Mouse (Mus musculus) bone marrow macrophage, adult 2 months (primary cell): ENCODE data around the gene Grik4. TPM values are rescaled to one million over a fixed set of nuclear protein-coding genes. Genes with fewer than 3 reads are reported as not detected.

Experiments
- H3K27ac ChIP-seq: 2 replicates; pipeline ENCODE4 v1.5.1; 2012; ENCODE audit warnings: low read depth, low read length; ENCODE audit not compliant: insufficient read depth
- H3K4me1 ChIP-seq: 2 replicates; pipeline ENCODE4 v1.6.1; 2012; ENCODE audit warnings: low read length; ENCODE audit not compliant: control insufficient read depth, insufficient read depth
- H3K4me3 ChIP-seq: 2 replicates; pipeline ENCODE4 v1.5.1; 2012; ENCODE audit warnings: mild to moderate bottlenecking, low read length, moderate library complexity; ENCODE audit not compliant: insufficient read depth
- CTCF ChIP-seq: IDR thresholded peaks from 2 replicates; pipeline ENCODE4 v1.5.1; 2012; ENCODE audit warnings: low read depth, mild to moderate bottlenecking, low read length, moderate library complexity
- POLR2A ChIP-seq: IDR thresholded peaks from 2 replicates; pipeline ENCODE4 v1.6.1; 2012; ENCODE audit warnings: mild to moderate bottlenecking, low read depth, low read length, borderline replicate concordance
- polyA plus RNA-seq: library from polyadenylated mRNA; stranded (reverse); fragments of >200 nt; gene quantifications from 2 replicates; pipeline ENCODE4 v1.2.4, GENCODE M21; 2012; ENCODE audit not compliant: missing spikeins, insufficient read depth, insufficient read length

Gene Grik4
- polyA plus RNA-seq, 1 experiment: 0.12 TPM

GRCm38 (mm10) chr9:42913201-42913600 is 31.1 kb downstream of the Grik4 start:
- TF ChIP-seq POLR2A: no peak
- no peak for TF ChIP-seq CTCF

GRCm38 (mm10) chr9:42908657-42909313 is 35.5 kb downstream of the Grik4 start:
- TF ChIP-seq CTCF: no peak
- Histone ChIP-seq H3K27ac (no peak overlapping the region), H3K4me3 (no peak overlapping the region), H3K4me1 (peaks cover 3% of the 10 kb centered on the region)

More at GRCm38 (mm10) chr9:42913201-42913600, 31.1 kb downstream of the Grik4 start:
- no peak overlapping the region for H3K4me3 ChIP-seq
- peaks cover 3% of the 10 kb centered on the region for H3K4me1 ChIP-seq
- no peak overlapping the region for H3K27ac ChIP-seq

GRCm38 (mm10) chr9:42906995-42907394 is 37.3 kb downstream of the Grik4 start:
- no peak overlapping the region for H3K4me3 ChIP-seq
- peaks cover 3% of the 10 kb centered on the region for H3K4me1 ChIP-seq
- no peak for TF ChIP-seq POLR2A
- no peak overlapping the region for H3K27ac ChIP-seq

GRCm38 (mm10) chr9:42898091-42898591 is 46.2 kb downstream of the Grik4 start:
- Histone ChIP-seq H3K4me3 (no peak overlapping the region), H3K27ac (no peak overlapping the region)
- TF ChIP-seq POLR2A (no peak), CTCF (no peak)

GRCm38 (mm10) chr9:42897361-42898051 is 46.8 kb downstream of the Grik4 start:
- peak overlapping the region; percentile 10 for H3K4me3 ChIP-seq
- H3K27ac ChIP-seq: no peak overlapping the region
- TF ChIP-seq CTCF (no peak), POLR2A (no peak)
- H3K4me1 ChIP-seq: no peaks in the 10 kb centered on the region

More at GRCm38 (mm10) chr9:42898091-42898591, 46.2 kb downstream of the Grik4 start:
- no peaks in the 10 kb centered on the region for H3K4me1 ChIP-seq

- H3K27ac ChIP-seq: no peak overlapping the region
- no peaks in the 10 kb centered on the region for H3K4me1 ChIP-seq
- no peak for TF ChIP-seq CTCF
- no peak for TF ChIP-seq POLR2A
- no peak overlapping the region for H3K4me3 ChIP-seq
These were observed 47.7 kb downstream of the Grik4 start for GRCm38 (mm10) chr9:42896421-42897210.

- Histone ChIP-seq H3K4me3 (no peak overlapping the region), H3K4me1 (no peaks in the 10 kb centered on the region)
- TF ChIP-seq POLR2A (no peak), CTCF (no peak)
These were observed 51.5 kb downstream of the Grik4 start for GRCm38 (mm10) chr9:42892765-42893164.

DNA sequence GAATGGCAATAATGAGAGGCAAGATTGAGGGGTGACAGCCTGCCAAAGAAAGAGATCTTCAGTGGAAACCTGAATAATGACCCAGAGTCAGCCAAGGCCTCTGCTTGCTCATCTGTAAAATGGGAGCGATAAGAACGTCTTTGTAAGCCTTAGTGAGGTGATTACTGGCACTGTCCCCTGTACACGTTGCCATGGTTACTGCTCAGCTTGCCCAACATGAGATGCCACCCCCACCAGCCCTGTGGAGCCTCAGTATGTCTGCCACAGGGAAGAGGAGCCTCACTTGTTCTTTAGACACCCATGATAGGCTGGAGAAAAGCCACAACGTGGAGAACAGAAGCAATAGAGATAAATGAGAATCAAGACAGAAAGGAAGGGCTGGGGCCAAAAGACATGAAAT is 56.4 kb downstream of the Grik4 start:
- no peak overlapping the region for H3K27ac ChIP-seq
- no peaks in the 10 kb centered on the region for H3K4me1 ChIP-seq
- TF ChIP-seq CTCF: no peak
- no peak for TF ChIP-seq POLR2A
- H3K4me3 ChIP-seq: no peak overlapping the region

More at GRCm38 (mm10) chr9:42892765-42893164, 51.5 kb downstream of the Grik4 start:
- H3K27ac ChIP-seq: no peak overlapping the region

DNA sequence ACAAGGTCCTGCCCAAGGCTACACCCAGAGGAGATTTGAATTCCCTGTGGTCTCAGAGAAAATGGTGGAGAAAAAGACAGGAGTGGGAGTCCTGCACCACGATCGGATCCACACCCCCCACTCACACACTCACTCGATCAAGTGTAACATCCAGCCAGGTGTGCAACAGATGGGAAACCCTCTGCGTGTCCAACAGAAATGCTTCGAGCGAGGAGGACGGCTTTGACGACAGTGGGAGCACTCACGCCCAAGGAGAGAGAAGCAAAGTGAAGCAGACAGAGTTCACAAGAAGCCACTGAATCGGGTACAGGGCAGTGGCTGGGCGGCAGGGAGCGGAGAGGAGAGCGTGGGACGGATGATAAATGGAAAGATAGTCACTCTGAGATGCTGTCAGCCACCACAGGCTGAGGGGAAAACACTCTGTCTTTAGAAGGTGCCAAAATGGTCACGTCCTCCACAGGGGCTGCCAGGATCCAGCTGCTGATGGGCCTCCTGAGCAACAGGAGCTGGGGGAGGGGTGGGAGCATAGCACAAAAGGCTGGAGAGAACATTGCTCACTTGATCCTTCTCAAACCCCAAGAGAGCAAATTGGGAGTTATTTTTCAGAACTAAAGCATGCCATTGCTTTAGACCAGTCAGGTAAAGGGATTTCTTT is 58.1 kb downstream of the Grik4 start:
- no peaks in the 10 kb centered on the region for H3K4me1 ChIP-seq
- H3K27ac ChIP-seq: no peak overlapping the region
- TF ChIP-seq POLR2A (no peak), CTCF (no peak)
- H3K4me3 ChIP-seq: no peak overlapping the region

DNA sequence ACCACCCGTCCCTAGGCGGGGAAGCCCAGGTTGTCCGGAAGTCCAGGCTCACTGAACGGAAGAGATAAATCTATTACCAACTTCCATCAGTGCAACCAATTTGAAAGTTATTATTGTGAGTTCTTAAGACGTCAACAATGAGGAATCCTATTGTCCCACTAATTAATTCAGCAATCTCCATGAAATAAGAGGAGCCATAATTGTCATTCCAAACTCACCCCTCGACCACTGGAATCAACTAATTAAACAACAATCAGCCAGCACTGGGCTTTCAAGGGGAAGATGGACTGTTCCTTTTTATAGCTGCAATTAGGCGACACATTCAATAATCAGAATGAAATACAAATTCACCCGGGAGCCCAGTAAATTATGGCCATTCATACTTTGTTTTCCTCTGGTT is 58.7 kb downstream of the Grik4 start:
- no peak for TF ChIP-seq CTCF
- no peak for TF ChIP-seq POLR2A
- Histone ChIP-seq H3K4me1 (no peaks in the 10 kb centered on the region), H3K4me3 (no peak overlapping the region), H3K27ac (no peak overlapping the region)
